Mouse (Mus musculus) embryonic facial prominence, embryonic 11.5 days (tissue): ENCODE measurements around the gene Khdc4. TPM values are rescaled to one million over a fixed set of nuclear protein-coding genes. Genes with fewer than 3 reads are reported as not detected.

Experiments
- ATAC-seq: fragments of 200-750 bp; cut with Nextera tagmentation; replicated peaks from 2 replicates; pipeline ENCODE4 v1.8.0; 2017; ENCODE audit warnings: low read depth; ENCODE audit not compliant: insufficient number of reproducible peaks, low FRiP score, low TSS enrichment
- DNase-seq: peaks from one replicate; pipeline ENCODE4 v3.0.0-alpha.2; 2015; ENCODE audit warnings: low spot score
- H3K27ac ChIP-seq: fragments of 300-500 bp; sonication (generic); replicated peaks from 2 replicates; pipeline ENCODE4 v1.5.1; 2014; ENCODE audit warnings: mild to moderate bottlenecking, low read depth, low read length, control low read depth
- H3K27me3 ChIP-seq: fragments of 300-500 bp; sonication (generic); 2 replicates; pipeline ENCODE4 v1.6.1; 2014; ENCODE audit warnings: mild to moderate bottlenecking, low read length, moderate library complexity, mixed read lengths; ENCODE audit not compliant: control insufficient read depth, insufficient read depth
- H3K36me3 ChIP-seq: fragments of 300-500 bp; sonication (generic); replicated peaks from 2 replicates; pipeline ENCODE4 v1.6.1; 2014; ENCODE audit warnings: low read depth, mild to moderate bottlenecking, low read length, moderate library complexity, mixed read lengths; ENCODE audit not compliant: control insufficient read depth, insufficient read depth
- H3K4me1 ChIP-seq: fragments of 300-500 bp; sonication (generic); 2 replicates; pipeline ENCODE4 v1.6.1; 2014; ENCODE audit warnings: low read length, mixed read lengths; ENCODE audit not compliant: control insufficient read depth, insufficient read depth
- H3K4me2 ChIP-seq: fragments of 300-500 bp; sonication (generic); 2 replicates; pipeline ENCODE4 v1.6.1; 2014; ENCODE audit warnings: low read depth, mild to moderate bottlenecking, control low read depth, low read length, moderate library complexity
- H3K4me3 ChIP-seq: fragments of 300-500 bp; sonication (generic); 2 replicates; pipeline ENCODE4 v1.5.1; 2014; ENCODE audit warnings: low read depth, low read length, control low read depth
- H3K9ac ChIP-seq: fragments of 300-500 bp; sonication (generic); replicated peaks from 2 replicates; pipeline ENCODE4 v1.6.1; 2014; ENCODE audit warnings: mild to moderate bottlenecking, control low read depth, low read length
- H3K9me3 ChIP-seq: fragments of 300-500 bp; sonication (generic); replicated peaks from 2 replicates; pipeline ENCODE4 v1.6.1; 2016; ENCODE audit warnings: mild to moderate bottlenecking, low read length, inconsistent platforms, mixed read lengths; ENCODE audit not compliant: control insufficient read depth
- WGBS: fragments of 180-500 bp; shearing (Covaris S2); extraction: QIAGEN DNeasy Blood & Tissue Kit; methylation state at CpG from one replicate; pipeline ENCODE4 v1.1.7; 2014; 5-methylcytosine and 5-hydroxymethylcytosine counted together
- polyA plus RNA-seq: library from polyadenylated mRNA; unstranded; fragments of >200 nt; fragmentation: Nextera tagmentation; extraction: Ambion mirVana; gene quantifications from 2 replicates; pipeline ENCODE4 v1.2.1, GENCODE M21; 2014

The Khdc4 gene
- polyA plus RNA-seq, 1 experiment from 2014 or later = 101 TPM

- Histone ChIP-seq H3K4me3 (0 out of 2 replicates have a peak overlapping the region, but pooled peaks have one; percentile 11), H3K9me3 (no peaks in the 10 kb centered on the region), H3K27ac (no peak overlapping the region), H3K4me2 (peak overlapping the region; percentile 36), H3K27me3 (no peaks in the 10 kb centered on the region), H3K36me3 (no peaks in the 10 kb centered on the region), H3K9ac (peak overlapping the region; percentile 50), H3K4me1 (no peaks in the 10 kb centered on the region)
- ATAC-seq = no peak
- 12% methylated on average over 11 of the region's 11 CpGs for WGBS
- peak; percentile 96 for DNase-seq
Observed at GRCm38 (mm10) chr3:88677399-88677798, 8.2 kb upstream of the Khdc4 start.

GRCm38 (mm10) chr3:88683814-88684213 is 1.8 kb upstream of the Khdc4 start:
- no peak overlapping the region for H3K27ac ChIP-seq
- H3K4me1 ChIP-seq = peaks cover 3% of the 10 kb centered on the region; the same call in 1 of the 2 replicates
- no peaks in the 10 kb centered on the region; the same call in 1 of the 2 replicates for H3K36me3 ChIP-seq
- no peak overlapping the region for H3K9ac ChIP-seq
- H3K4me3 ChIP-seq = no peak overlapping the region
- WGBS = 91% methylated on average over 2 of the region's 2 CpGs
- ATAC-seq = no peak
- no peak overlapping the region for H3K4me2 ChIP-seq
- no peaks in the 10 kb centered on the region for H3K27me3 ChIP-seq
- H3K9me3 ChIP-seq = no peaks in the 10 kb centered on the region
- no peak for DNase-seq

GRCm38 (mm10) chr3:88684236-88684979 is 1.2 kb upstream of the Khdc4 start:
- WGBS = 63% methylated on average over 8 of the region's 8 CpGs
- H3K9ac ChIP-seq = no peak overlapping the region
- no peak for ATAC-seq

GRCm38 (mm10) chr3:88685958-88686451 is 402 bp downstream of the Khdc4 start:
- Histone ChIP-seq H3K4me1 (peaks cover 3% of the 10 kb centered on the region; the same call in 1 of the 2 replicates), H3K27ac (peak overlapping the region; percentile 78), H3K36me3 (peaks cover 11% of the 10 kb centered on the region), H3K27me3 (no peaks in the 10 kb centered on the region), H3K9ac (peak overlapping the region; percentile 94), H3K4me3 (peak overlapping the region; percentile 100), H3K4me2 (peak overlapping the region; percentile 84), H3K9me3 (no peaks in the 10 kb centered on the region)
- peak; percentile 70 for DNase-seq
- WGBS = under 1% methylated on average over 45 of the region's 45 CpGs
- ATAC-seq = peak; percentile 68

More at GRCm38 (mm10) chr3:88684236-88684979, 1.2 kb upstream of the Khdc4 start:
- Histone ChIP-seq H3K4me2 (peak overlapping the region; percentile 60; the same call in 1 of the 2 replicates), H3K4me3 (peak overlapping the region; percentile 100; the same call in 1 of the 2 replicates), H3K9me3 (no peaks in the 10 kb centered on the region), H3K27me3 (no peaks in the 10 kb centered on the region), H3K27ac (no peak overlapping the region), H3K36me3 (no peaks in the 10 kb centered on the region; the same call in 1 of the 2 replicates), H3K4me1 (peaks cover 3% of the 10 kb centered on the region; the same call in 1 of the 2 replicates)
- no peak for DNase-seq

GRCm38 (mm10) chr3:88686734-88687611 is 1.4 kb downstream of the Khdc4 start:
- peak overlapping the region; percentile 100 for H3K4me3 ChIP-seq
- H3K9ac ChIP-seq = peak overlapping the region; percentile 94
- peaks cover 3% of the 10 kb centered on the region; the same call in 1 of the 2 replicates for H3K4me1 ChIP-seq
- no peak for ATAC-seq
- H3K4me2 ChIP-seq = peak overlapping the region; percentile 84
- no peak overlapping the region for H3K27ac ChIP-seq
- 55% methylated on average over 13 of the region's 13 CpGs for WGBS
- no peaks in the 10 kb centered on the region for H3K27me3 ChIP-seq
- no peaks in the 10 kb centered on the region for H3K9me3 ChIP-seq
- H3K36me3 ChIP-seq = peaks cover 11% of the 10 kb centered on the region
- DNase-seq = no peak

DNA sequence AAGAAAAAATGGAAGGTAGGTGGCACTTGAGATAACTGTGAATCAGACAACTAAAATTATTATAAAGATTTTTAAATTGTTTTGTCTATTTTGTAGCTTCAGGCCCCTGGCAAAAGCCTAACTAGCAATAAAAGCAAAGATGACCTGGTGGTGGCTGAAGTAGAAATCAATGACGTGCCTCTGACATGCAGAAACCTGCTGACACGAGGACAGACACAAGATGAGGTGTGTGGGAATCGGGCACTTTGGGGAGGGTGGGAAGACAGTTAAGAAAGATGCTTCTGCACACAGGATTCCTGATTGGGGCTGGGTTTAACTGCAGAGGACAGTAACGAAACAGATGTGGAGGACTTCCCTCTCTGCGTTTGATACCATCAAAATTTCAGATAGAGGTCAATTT is 3.5 kb downstream of the Khdc4 start:
- Histone ChIP-seq H3K9ac (no peak overlapping the region), H3K27me3 (no peaks in the 10 kb centered on the region), H3K4me2 (no peak overlapping the region), H3K4me3 (no peak overlapping the region), H3K36me3 (peaks cover 15% of the 10 kb centered on the region), H3K4me1 (peaks cover 3% of the 10 kb centered on the region; the same call in 1 of the 2 replicates), H3K9me3 (no peaks in the 10 kb centered on the region), H3K27ac (no peak overlapping the region)
- no peak for ATAC-seq
- no peak for DNase-seq
- 92% methylated on average over 5 of the region's 5 CpGs for WGBS

DNA sequence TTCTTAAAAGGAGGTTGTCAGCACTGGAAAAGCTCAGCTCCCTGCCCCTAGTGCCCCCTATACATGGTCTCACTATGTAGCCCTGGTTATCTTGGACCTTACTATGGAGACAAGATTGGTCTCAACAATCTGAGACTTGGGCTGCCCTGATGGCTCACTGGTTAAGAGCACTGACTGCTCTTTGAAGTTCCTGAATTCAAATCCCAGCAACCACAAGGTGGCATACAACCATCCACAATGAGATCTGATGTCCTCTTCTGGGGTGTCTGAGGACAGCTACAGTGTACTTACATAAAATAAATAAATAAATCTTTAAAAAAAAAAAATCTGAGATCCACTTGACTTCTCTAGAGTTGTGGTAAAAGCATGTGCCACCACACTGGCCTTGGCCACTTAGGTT is 9.9 kb downstream of the Khdc4 start:
- no peaks in the 10 kb centered on the region for H3K27me3 ChIP-seq
- no peaks in the 10 kb centered on the region for H3K4me1 ChIP-seq
- H3K4me2 ChIP-seq = no peak overlapping the region
- no peak overlapping the region for H3K9ac ChIP-seq
- peaks cover 32% of the 10 kb centered on the region for H3K36me3 ChIP-seq
- no peak overlapping the region for H3K27ac ChIP-seq
- no peak for ATAC-seq
- DNase-seq = no peak
- no peak overlapping the region for H3K4me3 ChIP-seq
- H3K9me3 ChIP-seq = no peaks in the 10 kb centered on the region
